Mouse (Mus musculus) megakaryocyte, embryonic 14.5 days (primary cell): ENCODE results near the gene Ttc9c.
A peak's percentile ranks its signal among the peaks of the same experiment; 100 is the strongest.

Experiments
- FLI1 ChIP-seq: IDR thresholded peaks from 2 replicates; pipeline ENCODE4 v1.6.1; 2012; ENCODE audit warnings: low read length, inconsistent platforms, mixed read lengths
- GATA1 ChIP-seq: IDR thresholded peaks from 3 replicates; pipeline ENCODE4 v1.6.1; 2012; ENCODE audit warnings: mixed read lengths, low read length, inconsistent platforms, borderline replicate concordance

- TF ChIP-seq GATA1, result no peak
- peak; percentile 68; the same call in 1 of the 2 replicates for TF ChIP-seq FLI1
These were observed 44.9 kb downstream of the Ttc9c start, which contains the start of gene Tmem179b for GRCm38 (mm10) chr19:8774086-8774835.
